Mouse (Mus musculus): ENCODE results near the gene Sik3.

The Sik3 gene

DNA sequence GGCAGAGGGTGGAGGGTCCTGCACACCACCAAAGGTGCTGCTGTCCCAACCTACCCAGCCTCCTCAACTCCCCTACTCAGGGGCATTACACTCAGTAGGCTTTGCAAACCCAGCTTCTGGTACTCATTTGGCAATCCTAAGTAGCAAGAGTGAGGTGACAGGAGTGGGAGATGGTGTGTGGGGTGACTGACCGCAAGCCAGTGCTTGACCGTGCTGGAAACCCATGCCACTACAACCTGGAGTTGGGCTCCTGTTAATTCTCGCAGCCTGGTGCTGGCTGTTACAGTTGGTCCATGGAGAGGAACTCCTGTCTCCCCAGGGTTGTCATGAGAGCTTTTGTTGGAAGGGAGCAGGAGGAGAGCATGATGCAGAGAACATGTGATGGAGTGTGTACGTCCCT lies 258.2 kb downstream of the Sik3 start:
- no peak for DNase-seq (ENCODE audit: low read depth, low spot score)

GRCm38 (mm10) chr9:46272070-46272469 lies 259.4 kb downstream of the Sik3 start:
- no peak for DNase-seq (ENCODE audit: low read depth, low spot score)

DNA sequence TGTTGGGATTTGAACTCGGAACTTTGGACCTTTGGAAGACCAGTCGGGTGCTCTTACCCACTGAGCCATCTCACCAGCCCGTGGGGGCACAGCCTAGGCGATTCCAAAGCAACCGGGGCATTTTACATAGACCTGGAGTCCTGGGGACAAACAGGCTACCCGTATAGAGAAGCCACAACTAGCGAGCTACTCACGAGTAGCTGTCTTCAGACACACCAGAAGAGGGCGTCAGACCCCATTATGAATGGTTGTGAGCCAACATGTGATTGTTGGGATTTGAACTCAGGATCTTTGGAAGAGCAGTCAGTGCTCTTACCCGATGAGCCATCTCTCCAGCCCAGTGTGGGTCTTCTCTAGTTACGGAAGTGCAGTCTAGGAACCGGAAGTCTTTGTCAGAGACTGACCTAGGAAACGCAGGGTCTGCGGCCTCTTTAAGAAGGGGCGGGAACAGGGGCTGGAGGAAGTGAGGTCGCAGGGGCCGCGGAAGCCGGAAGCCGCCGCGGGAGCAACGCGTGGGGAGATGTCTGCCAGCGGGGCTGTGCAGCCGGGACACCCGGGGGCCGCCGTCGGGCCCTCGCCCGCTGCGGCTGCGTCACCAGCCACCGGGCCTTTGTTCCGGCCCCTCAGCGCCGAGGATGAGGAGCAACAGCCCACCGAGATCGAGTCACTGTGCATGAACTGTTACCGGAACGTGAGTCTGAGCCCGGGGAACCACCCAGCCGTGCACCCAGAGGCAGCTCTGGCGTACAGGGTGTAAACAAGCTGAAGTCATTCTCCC lies 260.2 kb downstream of the Sik3 start, which contains the start of gene Zpr1:
Zpr1 (plus strand) TSS at position 388 of the 778 bp plus-strand sequence.
- peak; percentile 95 for DNase-seq (ENCODE audit: low read depth, low spot score)
